Mouse (Mus musculus): ENCODE data around the gene Tff2. TPM values are rescaled to one million over a fixed set of nuclear protein-coding genes. Genes with fewer than 3 reads are reported as not detected.

Gene Tff2
- total and polyA plus RNA-seq, 3 experiments = not detected

DNA sequence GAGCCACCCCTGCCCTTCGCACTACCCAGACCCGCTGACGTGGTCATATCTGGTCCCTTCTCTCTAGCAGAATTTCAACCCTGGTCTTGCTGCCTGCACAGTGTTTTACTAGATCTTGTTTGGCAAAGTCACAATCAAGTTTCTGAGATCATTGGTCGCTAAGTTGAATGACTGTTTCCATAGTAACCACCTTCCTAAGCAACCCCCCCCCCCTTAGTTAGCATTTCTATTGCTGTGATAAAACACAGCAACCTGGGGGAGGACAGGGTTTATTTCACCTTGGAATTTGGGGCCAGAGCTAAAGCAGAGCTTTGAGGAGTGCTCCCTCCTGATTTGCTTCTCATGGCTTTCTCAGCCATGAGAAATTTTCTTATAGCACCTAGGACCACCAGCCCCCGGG, 49.3 kb downstream of the Tff2 start:
- no peaks in the 10 kb centered on the region for H3K27me3 ChIP-seq (ENCODE audit: control insufficient read depth in 1 of 2, insufficient read depth in 2 of 2, low read length in 2 of 2)
- peaks cover 0 to 20% of the 10 kb centered on the region in 2 experiments; a peak in 2 of 4 replicates for H3K36me3 ChIP-seq (ENCODE audit: control insufficient read depth in 1 of 2, insufficient read depth in 2 of 2, low read length in 2 of 2)
- H3K9ac ChIP-seq (ENCODE audit: control insufficient read depth, low read depth, low read length, poor library complexity, severe bottlenecking) = no peak overlapping the region
- H3K9me3 ChIP-seq (replicated peaks; ENCODE audit: insufficient read depth, low read length) = no peaks in the 10 kb centered on the region
- H3K4me3 ChIP-seq (ENCODE audit: control insufficient read depth in 1 of 2, insufficient read depth in 1 of 2, low read depth in 2 of 2, low read length in 2 of 2) = no peak overlapping the region
- H3K4me1 ChIP-seq (ENCODE audit: control insufficient read depth in 1 of 2, insufficient read depth in 2 of 2, low read length in 2 of 2) = peaks cover 19 to 25% of the 10 kb centered on the region in 2 experiments
- DNase-seq (ENCODE audit: low read depth, low spot score) = no peak
- no peaks in the 10 kb centered on the region; the same call in 1 of the 2 replicates for H3K79me2 ChIP-seq (ENCODE audit: control insufficient read depth, insufficient read depth, low read length, poor library complexity)
- TF ChIP-seq USF1 (IDR thresholded peaks at IDR 0.05; ENCODE audit: low read depth, low read length) (no peak), POLR2AphosphoS5 (IDR thresholded peaks at IDR 0.05; ENCODE audit: borderline replicate concordance, low read depth, low read length) (no peak), BHLHE40 (IDR thresholded peaks at IDR 0.05; ENCODE audit: borderline replicate concordance, low read depth, low read length) (no peak), GABPA (IDR thresholded peaks at IDR 0.05; ENCODE audit: low read depth, low read length) (no peak), TCF12 (IDR thresholded peaks at IDR 0.05; ENCODE audit: low read depth, low read length) (no peak), ZC3H11A (IDR thresholded peaks at IDR 0.05; ENCODE audit: low read depth, low read length) (no peak), TAL1 (IDR thresholded peaks at IDR 0.05; ENCODE audit: low read length) (no peak), JUND (IDR thresholded peaks at IDR 0.05; ENCODE audit: low read depth, low read length) (no peak), TBP (IDR thresholded peaks at IDR 0.05; ENCODE audit: low read depth, low read length) (no peak), MAZ (IDR thresholded peaks at IDR 0.05; ENCODE audit: low read depth, low read length) (no peak), CTCF (IDR thresholded peaks at IDR 0.05 in 2 of 3, conservative IDR thresholded peaks at IDR 0.05 in 1 of 3; ENCODE audit: control insufficient read depth in 1 of 3, insufficient read depth in 1 of 3, low read depth in 2 of 3, low read length in 3 of 3, poor library complexity in 1 of 3, severe bottlenecking in 1 of 3) (no peak), EP300 (IDR thresholded peaks at IDR 0.05; ENCODE audit: low read depth in 1 of 2, low read length in 2 of 2) (no peak), HCFC1 (IDR thresholded peaks at IDR 0.05; ENCODE audit: low read depth, low read length) (no peak), MAFK (IDR thresholded peaks at IDR 0.05; ENCODE audit: borderline replicate concordance, low read depth, low read length) (no peak), NELFE (IDR thresholded peaks at IDR 0.05; ENCODE audit: low read depth, low read length) (no peak), ETS1 (IDR thresholded peaks at IDR 0.05; ENCODE audit: low read depth, low read length) (no peak)
- no peak overlapping the region for H3K27ac ChIP-seq (ENCODE audit: control insufficient read depth, low read depth, low read length)

Other genes with a start within 250 kb of the Tff2 start
- 0.04 TPM in 1 of 2 replicates, not detected in the other for gene Glp1r, start 242.5 kb downstream of the Tff2 start, total RNA-seq (2012; rRNA removed)
- under 1 TPM in 1 of 2 experiments, not detected in 1; 0.04 TPM for gene Glp1r, start 242.5 kb downstream of the Tff2 start, polyA plus RNA-seq (2012; ENCODE audit: insufficient read depth in 1 of 2, insufficient read length in 2 of 2, low read depth in 1 of 2, low replicate concordance in 2 of 2, missing spikeins in 1 of 2)
- not detected in 2 replicates for gene Umodl1, start 189.6 kb downstream of the Tff2 start, total RNA-seq (2012; rRNA removed)
- gene Umodl1, start 189.6 kb downstream of the Tff2 start, polyA plus RNA-seq (2012; ENCODE audit: insufficient read depth in 1 of 2, insufficient read length in 2 of 2, low read depth in 1 of 2, low replicate concordance in 2 of 2, missing spikeins in 1 of 2) = not detected
- 10.4 and 11.6 TPM in 2 replicates for gene Abcg1, start 86.6 kb downstream of the Tff2 start, total RNA-seq (2012; rRNA removed)
- 10 to 100 TPM in 1 of 2 experiments, not detected in 1; 18.0 TPM for gene Abcg1, start 86.6 kb downstream of the Tff2 start, polyA plus RNA-seq (2012; ENCODE audit: insufficient read depth in 1 of 2, insufficient read length in 2 of 2, low read depth in 1 of 2, low replicate concordance in 2 of 2, missing spikeins in 1 of 2)
- not detected in 2 replicates for gene Tff3, start 14.6 kb downstream of the Tff2 start, total RNA-seq (2012; rRNA removed)
- gene Tff3, start 14.6 kb downstream of the Tff2 start, polyA plus RNA-seq (2012; ENCODE audit: insufficient read depth in 1 of 2, insufficient read length in 2 of 2, low read depth in 1 of 2, low replicate concordance in 2 of 2, missing spikeins in 1 of 2) = not detected
- not detected in 2 replicates for gene Tff1, start 21.0 kb upstream of the Tff2 start, total RNA-seq (2012; rRNA removed)
- gene Tff1, start 21.0 kb upstream of the Tff2 start, polyA plus RNA-seq (2012; ENCODE audit: insufficient read depth in 1 of 2, insufficient read length in 2 of 2, low read depth in 1 of 2, low replicate concordance in 2 of 2, missing spikeins in 1 of 2) = not detected
- 0.08 and 0.13 TPM in 2 replicates for gene Tmprss3, start 54.7 kb upstream of the Tff2 start, total RNA-seq (2012; rRNA removed)
- under 1 TPM in 1 of 2 experiments, not detected in 1; 0.11 TPM for gene Tmprss3, start 54.7 kb upstream of the Tff2 start, polyA plus RNA-seq (2012; ENCODE audit: insufficient read depth in 1 of 2, insufficient read length in 2 of 2, low read depth in 1 of 2, low replicate concordance in 2 of 2, missing spikeins in 1 of 2)
- gene Ubash3a, start 63.6 kb upstream of the Tff2 start, total RNA-seq (2012; rRNA removed) = 24.9 and 30.2 TPM in 2 replicates
- gene Ubash3a, start 63.6 kb upstream of the Tff2 start, polyA plus RNA-seq (2012; ENCODE audit: insufficient read depth in 1 of 2, insufficient read length in 2 of 2, low read depth in 1 of 2, low replicate concordance in 2 of 2, missing spikeins in 1 of 2) = 10 to 100 TPM; 27.6 to 57.4 TPM
- gene Rsph1, start 133.1 kb upstream of the Tff2 start, total RNA-seq (2012; rRNA removed) = 1.3 and 2.0 TPM in 2 replicates
- 1 to 10 TPM in 1 of 2 experiments, not detected in 1; 3.6 TPM for gene Rsph1, start 133.1 kb upstream of the Tff2 start, polyA plus RNA-seq (2012; ENCODE audit: insufficient read depth in 1 of 2, insufficient read length in 2 of 2, low read depth in 1 of 2, low replicate concordance in 2 of 2, missing spikeins in 1 of 2)
- gene Slc37a1, start 142.5 kb upstream of the Tff2 start, total RNA-seq (2012; rRNA removed) = 10.3 and 15.0 TPM in 2 replicates
- 10 to 100 TPM in 1 of 2 experiments, not detected in 1; 14.2 TPM for gene Slc37a1, start 142.5 kb upstream of the Tff2 start, polyA plus RNA-seq (2012; ENCODE audit: insufficient read depth in 1 of 2, insufficient read length in 2 of 2, low read depth in 1 of 2, low replicate concordance in 2 of 2, missing spikeins in 1 of 2)
- 0.20 TPM in 1 of 2 replicates, not detected in the other for gene Pde9a, start 241.9 kb upstream of the Tff2 start, total RNA-seq (2012; rRNA removed)
- under 1 TPM in 1 of 2 experiments, not detected in 1; 0.56 TPM for gene Pde9a, start 241.9 kb upstream of the Tff2 start, polyA plus RNA-seq (2012; ENCODE audit: insufficient read depth in 1 of 2, insufficient read length in 2 of 2, low read depth in 1 of 2, low replicate concordance in 2 of 2, missing spikeins in 1 of 2)